Mouse (Mus musculus) liver, adult 2 months (tissue): ENCODE measurements around the gene Sdsl.

Experiments used
- CTCF ChIP-seq: fragments of 200-500 bp; IDR thresholded peaks from 2 replicates; pipeline ENCODE4 v1.5.1; 2011; ENCODE audit warnings: low read depth, low read length, control low read depth
- POLR2A ChIP-seq: fragments of 200-500 bp; IDR thresholded peaks from 2 replicates; pipeline ENCODE4 v1.6.1; 2011; ENCODE audit warnings: low read length, control low read depth; ENCODE audit not compliant: insufficient read depth; ENCODE audit errors: extremely low read depth

- no peak for TF ChIP-seq POLR2A
- TF ChIP-seq CTCF: no peak
These were observed 13.5 kb downstream of the Sdsl start for GRCm38 (mm10) chr5:120459133-120459532.
